Mouse (Mus musculus): ENCODE data around the gene Chmp4b. TPM values are rescaled to one million over a fixed set of nuclear protein-coding genes. Genes with fewer than 3 reads are reported as not detected.

The Chmp4b gene
- polyA plus RNA-seq, 1 experiment from 2014 or later: 16.6 TPM

DNA sequence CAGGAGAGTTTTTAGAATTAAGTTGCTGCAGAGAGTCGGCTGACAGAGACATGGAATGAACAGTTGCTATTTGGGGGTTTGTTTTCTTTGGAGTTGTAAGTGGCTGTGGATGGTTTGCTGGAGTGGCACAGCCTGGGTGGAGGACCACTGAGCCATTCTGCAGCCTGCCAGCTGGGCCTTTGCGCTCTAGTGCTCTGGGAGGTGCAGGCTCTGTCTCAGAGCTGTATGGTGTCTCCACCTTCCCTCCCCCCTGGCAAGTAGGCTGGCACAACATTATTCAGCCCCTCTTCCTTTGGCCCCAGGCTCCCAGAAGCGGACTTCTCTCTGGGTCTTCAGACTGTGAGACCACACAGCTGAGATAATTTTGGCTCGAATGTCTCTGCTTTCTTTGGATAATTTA, 22.5 kb downstream of the Chmp4b start:
- no peaks in the 10 kb centered on the region for H3K27me3 ChIP-seq (ENCODE audit: control insufficient read depth, insufficient read depth, low read length)
- 74% methylated on average over 4 of the region's 4 CpGs for WGBS
- no peaks in the 10 kb centered on the region for H3K9me3 ChIP-seq (ENCODE audit: control insufficient read depth, low read length)
- no peak overlapping the region for H3K4me2 ChIP-seq (ENCODE audit: low read depth, low read length)
- H3K27ac ChIP-seq (ENCODE audit: low read depth, low read length): no peak overlapping the region
- peaks cover 17% of the 10 kb centered on the region for H3K4me1 ChIP-seq (ENCODE audit: control insufficient read depth, insufficient read depth, low read length)
- H3K4me3 ChIP-seq (ENCODE audit: low read depth, low read length): no peak overlapping the region
- no peak overlapping the region for H3K9ac ChIP-seq (replicated peaks; ENCODE audit: low read depth, low read length)
- no peak for ATAC-seq (ENCODE audit: low read depth)
- H3K36me3 ChIP-seq (ENCODE audit: control insufficient read depth, insufficient read depth, low read length): no peaks in the 10 kb centered on the region

DNA sequence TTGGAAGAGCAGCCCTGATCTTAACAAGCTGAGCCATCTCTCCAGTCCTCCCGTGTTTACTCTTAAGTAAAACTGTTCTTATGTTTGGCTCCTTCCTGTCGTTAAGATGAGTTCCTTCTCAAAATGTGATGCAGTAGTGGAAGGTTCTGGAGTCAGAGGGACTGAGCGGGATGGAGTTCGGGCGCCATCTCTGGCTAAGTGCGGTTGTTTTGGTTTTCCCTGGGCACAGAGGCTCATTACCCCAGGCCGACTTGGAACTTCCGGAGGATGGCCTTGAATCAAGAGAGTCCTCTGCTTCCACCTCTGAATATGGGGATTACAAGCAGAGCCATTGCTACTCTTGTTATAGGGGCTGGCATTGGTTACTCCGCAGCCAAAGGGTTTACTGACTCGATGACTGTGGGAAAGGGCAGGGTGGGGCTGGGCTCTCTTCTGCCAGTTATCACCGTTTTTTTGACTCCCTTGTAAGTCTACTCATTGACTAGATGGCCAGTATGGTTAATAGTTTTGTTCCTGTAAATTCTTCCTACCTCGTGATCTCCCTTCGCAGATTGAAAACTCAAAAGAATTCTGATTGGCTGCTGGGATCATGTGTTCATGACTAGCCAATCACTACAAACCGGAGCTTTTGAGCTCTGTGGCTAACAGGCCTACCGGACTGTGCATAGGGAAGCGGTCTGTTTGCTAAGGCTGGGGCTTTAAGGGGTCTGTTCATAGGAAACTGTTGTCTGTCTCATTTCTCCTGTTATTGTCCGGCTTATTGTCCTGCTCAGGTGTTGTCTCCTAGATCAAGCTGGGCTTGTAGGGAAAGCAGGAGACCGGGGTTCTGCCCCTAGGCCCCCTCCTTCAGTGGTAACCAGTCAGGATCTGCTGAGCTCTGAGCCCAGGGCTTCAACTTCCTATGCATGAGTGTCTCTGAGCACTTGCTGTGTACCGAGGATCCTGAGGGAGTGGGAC, 25.4 kb downstream of the Chmp4b start:
- H3K9me3 ChIP-seq (ENCODE audit: control insufficient read depth, low read length): no peaks in the 10 kb centered on the region
- H3K9ac ChIP-seq (replicated peaks; ENCODE audit: low read depth, low read length): peak overlapping the region; percentile 41; the same call in 1 of the 2 replicates
- H3K27ac ChIP-seq (ENCODE audit: low read depth, low read length): peak overlapping the region; percentile 90
- H3K36me3 ChIP-seq (ENCODE audit: control insufficient read depth, insufficient read depth, low read length): no peaks in the 10 kb centered on the region
- peak overlapping the region; percentile 2; the same call in 1 of the 2 replicates for H3K4me3 ChIP-seq (ENCODE audit: low read depth, low read length)
- WGBS: 58% methylated on average over 19 of the region's 19 CpGs
- H3K4me1 ChIP-seq (ENCODE audit: control insufficient read depth, insufficient read depth, low read length): peaks cover 22% of the 10 kb centered on the region
- ATAC-seq (ENCODE audit: low read depth): peak; percentile 82
- no peaks in the 10 kb centered on the region for H3K27me3 ChIP-seq (ENCODE audit: control insufficient read depth, insufficient read depth, low read length)
- peak overlapping the region; percentile 48 for H3K4me2 ChIP-seq (ENCODE audit: low read depth, low read length)

DNA sequence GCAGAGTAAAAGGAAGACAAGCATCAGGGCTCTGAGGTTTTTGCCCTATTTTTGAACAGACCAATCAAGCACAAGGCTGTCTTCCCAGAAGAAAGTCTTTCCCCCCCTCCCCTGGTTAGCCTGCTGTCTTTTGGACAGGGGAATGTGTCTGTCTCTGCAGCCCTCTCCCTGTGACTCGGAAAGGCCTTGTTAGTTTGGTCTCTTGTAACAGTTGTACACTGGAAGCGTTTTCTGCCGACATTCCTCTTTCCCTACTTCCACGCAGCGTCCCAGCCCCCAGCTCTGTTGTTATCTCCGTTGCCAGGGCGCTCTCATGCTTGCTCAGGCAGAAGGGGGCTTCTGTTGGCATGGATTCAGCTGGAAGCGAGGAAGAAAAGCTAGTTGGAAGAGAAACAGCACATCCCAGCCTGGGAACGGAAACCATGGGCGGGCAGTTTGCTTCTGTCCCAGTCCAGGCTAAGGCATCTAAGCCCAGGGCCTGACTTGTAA, 26.2 kb downstream of the Chmp4b start:
- ATAC-seq (ENCODE audit: low read depth): peak; percentile 68
- peak overlapping the region; percentile 90 for H3K27ac ChIP-seq (ENCODE audit: low read depth, low read length)
- H3K36me3 ChIP-seq (ENCODE audit: control insufficient read depth, insufficient read depth, low read length): no peaks in the 10 kb centered on the region
- H3K4me1 ChIP-seq (ENCODE audit: control insufficient read depth, insufficient read depth, low read length): peaks cover 25% of the 10 kb centered on the region
- H3K9me3 ChIP-seq (ENCODE audit: control insufficient read depth, low read length): no peaks in the 10 kb centered on the region
- H3K9ac ChIP-seq (replicated peaks; ENCODE audit: low read depth, low read length): peak overlapping the region; percentile 41; the same call in 1 of the 2 replicates
- H3K4me3 ChIP-seq (ENCODE audit: low read depth, low read length): peak overlapping the region; percentile 2; the same call in 1 of the 2 replicates
- H3K27me3 ChIP-seq (ENCODE audit: control insufficient read depth, insufficient read depth, low read length): no peaks in the 10 kb centered on the region
- H3K4me2 ChIP-seq (ENCODE audit: low read depth, low read length): peak overlapping the region; percentile 48
- WGBS: 4% methylated on average over 10 of the region's 10 CpGs

DNA sequence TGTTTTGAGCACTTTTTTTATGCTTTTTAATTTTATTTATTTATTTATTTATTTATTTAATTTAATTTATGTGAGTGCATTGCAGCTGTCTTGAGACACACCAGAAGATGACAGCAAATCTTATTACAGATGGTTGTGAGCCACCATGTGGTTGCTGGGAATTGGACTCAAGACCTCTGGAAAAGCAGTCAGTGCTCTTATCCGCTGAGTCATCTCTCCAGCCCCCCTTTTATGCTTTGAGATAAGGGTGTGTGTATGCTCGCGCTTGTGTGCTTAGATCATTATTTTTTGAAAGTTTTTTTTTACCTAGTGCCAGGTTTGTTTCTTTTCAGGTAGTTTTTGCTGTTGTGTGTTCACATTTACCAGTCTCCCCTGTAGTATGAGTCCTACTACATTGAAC, 27.5 kb downstream of the Chmp4b start:
- Histone ChIP-seq H3K27ac (ENCODE audit: low read depth, low read length) (no peak overlapping the region), H3K4me1 (ENCODE audit: control insufficient read depth, insufficient read depth, low read length) (peaks cover 34% of the 10 kb centered on the region)
- ATAC-seq (ENCODE audit: low read depth): no peak

DNA sequence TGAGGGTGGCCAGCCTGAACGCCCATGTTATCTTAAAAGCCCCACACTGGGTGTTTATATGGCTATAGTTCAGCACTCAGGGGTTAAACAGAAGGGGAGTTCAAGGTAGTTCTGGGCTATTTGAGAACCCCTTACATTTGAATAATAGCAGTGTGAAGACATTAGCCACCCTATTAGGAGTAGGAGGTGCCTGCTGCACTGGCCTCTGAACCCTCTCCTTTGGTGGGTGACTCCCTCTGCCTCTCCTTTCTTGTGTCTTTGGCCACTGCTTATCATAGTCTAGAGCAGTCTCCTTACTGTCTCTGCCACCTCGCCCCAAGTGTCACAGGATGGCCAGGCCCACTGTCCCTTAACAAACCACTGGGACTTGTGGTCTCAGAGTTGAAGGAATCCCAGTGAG, 28.8 kb downstream of the Chmp4b start:
- peaks cover 43% of the 10 kb centered on the region for H3K4me1 ChIP-seq (ENCODE audit: control insufficient read depth, insufficient read depth, low read length)
- WGBS: 85% methylated on average over 2 of the region's 2 CpGs
- no peak for ATAC-seq (ENCODE audit: low read depth)

More for the DNA sequence above, 27.5 kb downstream of the Chmp4b start:
- no peaks in the 10 kb centered on the region for H3K27me3 ChIP-seq (ENCODE audit: control insufficient read depth, insufficient read depth, low read length)
- 94% methylated on average over 3 of the region's 3 CpGs for WGBS
- H3K9me3 ChIP-seq (ENCODE audit: control insufficient read depth, low read length): no peaks in the 10 kb centered on the region
- H3K9ac ChIP-seq (replicated peaks; ENCODE audit: low read depth, low read length): no peak overlapping the region
- H3K4me3 ChIP-seq (ENCODE audit: low read depth, low read length): no peak overlapping the region
- no peak overlapping the region for H3K4me2 ChIP-seq (ENCODE audit: low read depth, low read length)
- H3K36me3 ChIP-seq (ENCODE audit: control insufficient read depth, insufficient read depth, low read length): no peaks in the 10 kb centered on the region

DNA sequence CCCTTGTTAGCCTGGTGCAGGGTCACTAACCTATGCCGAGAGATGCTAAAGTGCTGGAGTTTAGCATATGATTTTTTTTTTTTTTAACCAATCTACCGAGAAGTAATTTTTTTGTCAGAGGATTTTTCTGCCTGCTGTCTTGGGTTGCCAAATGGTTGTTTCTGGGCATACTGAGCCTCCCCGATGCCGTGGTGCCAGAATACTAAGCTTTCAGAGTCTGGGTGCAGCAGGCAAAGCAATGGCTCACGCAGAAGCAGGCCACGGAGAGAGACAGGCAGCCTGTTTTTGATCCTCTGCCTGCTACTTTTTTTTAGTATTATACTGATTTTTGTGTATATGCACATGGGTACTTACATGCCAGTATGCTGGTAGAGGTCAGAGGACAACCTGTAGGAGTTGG, 29.4 kb downstream of the Chmp4b start:
- WGBS: 90% methylated on average over 6 of the region's 6 CpGs
- no peaks in the 10 kb centered on the region for H3K27me3 ChIP-seq (ENCODE audit: control insufficient read depth, insufficient read depth, low read length)
- H3K9ac ChIP-seq (replicated peaks; ENCODE audit: low read depth, low read length): no peak overlapping the region
- H3K4me3 ChIP-seq (ENCODE audit: low read depth, low read length): no peak overlapping the region
- peaks cover 48% of the 10 kb centered on the region for H3K4me1 ChIP-seq (ENCODE audit: control insufficient read depth, insufficient read depth, low read length)
- no peaks in the 10 kb centered on the region for H3K36me3 ChIP-seq (ENCODE audit: control insufficient read depth, insufficient read depth, low read length)
- no peak overlapping the region for H3K27ac ChIP-seq (ENCODE audit: low read depth, low read length)
- H3K9me3 ChIP-seq (ENCODE audit: control insufficient read depth, low read length): no peaks in the 10 kb centered on the region
- no peak for ATAC-seq (ENCODE audit: low read depth)
- no peak overlapping the region for H3K4me2 ChIP-seq (ENCODE audit: low read depth, low read length)

More for the DNA sequence above, 28.8 kb downstream of the Chmp4b start:
- Histone ChIP-seq H3K4me3 (ENCODE audit: low read depth, low read length) (no peak overlapping the region), H3K9me3 (ENCODE audit: control insufficient read depth, low read length) (no peaks in the 10 kb centered on the region), H3K27me3 (ENCODE audit: control insufficient read depth, insufficient read depth, low read length) (no peaks in the 10 kb centered on the region), H3K27ac (ENCODE audit: low read depth, low read length) (no peak overlapping the region), H3K4me2 (ENCODE audit: low read depth, low read length) (no peak overlapping the region), H3K9ac (replicated peaks; ENCODE audit: low read depth, low read length) (no peak overlapping the region), H3K36me3 (ENCODE audit: control insufficient read depth, insufficient read depth, low read length) (no peaks in the 10 kb centered on the region)

DNA sequence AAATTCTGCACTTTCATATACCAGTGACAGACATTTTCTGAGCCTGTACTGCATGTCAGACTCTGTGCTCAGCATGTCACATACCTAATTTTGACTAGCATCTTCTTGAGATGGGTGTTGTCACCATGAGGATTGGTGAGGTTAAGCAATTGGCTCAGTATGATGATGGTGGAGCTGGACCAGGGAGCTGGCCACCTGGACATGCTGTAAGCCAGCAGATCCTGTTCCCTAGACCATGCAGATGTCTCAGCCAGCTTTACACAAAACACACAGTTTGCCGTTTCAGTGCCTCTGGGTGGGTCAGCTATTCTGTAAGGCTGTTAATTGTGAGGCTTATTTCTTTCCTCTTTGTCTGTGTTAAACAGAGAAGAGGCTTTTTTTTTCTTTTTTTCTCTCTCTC, 31.2 kb downstream of the Chmp4b start:
- no peak overlapping the region for H3K4me2 ChIP-seq (ENCODE audit: low read depth, low read length)
- 0 out of 2 replicates have a peak overlapping the region, but pooled peaks have one; percentile 29 for H3K9ac ChIP-seq (replicated peaks; ENCODE audit: low read depth, low read length)
- H3K4me3 ChIP-seq (ENCODE audit: low read depth, low read length): no peak overlapping the region
- H3K27ac ChIP-seq (ENCODE audit: low read depth, low read length): peak overlapping the region; percentile 17; the same call in 1 of the 2 replicates
- H3K36me3 ChIP-seq (ENCODE audit: control insufficient read depth, insufficient read depth, low read length): no peaks in the 10 kb centered on the region
- peaks cover 35% of the 10 kb centered on the region for H3K4me1 ChIP-seq (ENCODE audit: control insufficient read depth, insufficient read depth, low read length)
- H3K27me3 ChIP-seq (ENCODE audit: control insufficient read depth, insufficient read depth, low read length): no peaks in the 10 kb centered on the region
- no peaks in the 10 kb centered on the region for H3K9me3 ChIP-seq (ENCODE audit: control insufficient read depth, low read length)
- WGBS: 16% methylated on average over 1 of the region's 1 CpGs
- ATAC-seq (ENCODE audit: low read depth): no peak

DNA sequence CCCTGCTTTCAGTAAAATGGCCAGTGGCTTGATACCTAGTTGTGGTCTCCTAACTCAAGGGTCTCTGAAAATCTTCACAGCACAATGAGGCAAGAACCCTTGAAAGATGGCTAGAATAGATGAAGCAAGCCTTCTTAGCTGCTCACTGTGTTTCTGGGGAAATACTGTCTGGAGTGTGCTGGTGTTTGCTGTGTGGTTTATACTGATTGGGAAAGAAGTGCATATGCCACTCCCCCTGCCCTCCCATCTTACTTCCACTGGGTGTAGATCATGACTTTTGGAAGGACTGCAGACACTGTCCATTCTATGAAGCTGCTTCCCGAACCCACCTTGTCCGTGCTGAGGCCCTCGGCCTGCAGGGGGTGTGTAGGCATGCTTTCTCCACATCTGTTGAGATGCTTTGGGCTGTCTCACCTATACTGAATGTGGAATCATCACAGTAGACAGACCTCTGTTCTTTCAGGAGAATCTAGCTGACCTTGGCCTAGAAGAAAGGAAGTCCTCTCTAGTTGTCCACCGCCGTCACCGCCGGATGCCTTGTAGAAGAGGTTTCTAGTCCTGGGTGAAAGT, 33.5 kb downstream of the Chmp4b start:
- Histone ChIP-seq H3K36me3 (ENCODE audit: control insufficient read depth, insufficient read depth, low read length) (no peaks in the 10 kb centered on the region), H3K9me3 (ENCODE audit: control insufficient read depth, low read length) (no peaks in the 10 kb centered on the region), H3K4me2 (ENCODE audit: low read depth, low read length) (no peak overlapping the region), H3K4me1 (ENCODE audit: control insufficient read depth, insufficient read depth, low read length) (peaks cover 33% of the 10 kb centered on the region), H3K27me3 (ENCODE audit: control insufficient read depth, insufficient read depth, low read length) (no peaks in the 10 kb centered on the region), H3K9ac (replicated peaks; ENCODE audit: low read depth, low read length) (no peak overlapping the region), H3K27ac (ENCODE audit: low read depth, low read length) (0 out of 2 replicates have a peak overlapping the region, but pooled peaks have one; percentile 16), H3K4me3 (ENCODE audit: low read depth, low read length) (no peak overlapping the region)
- no peak for ATAC-seq (ENCODE audit: low read depth)
- WGBS: 87% methylated on average over 7 of the region's 7 CpGs

DNA sequence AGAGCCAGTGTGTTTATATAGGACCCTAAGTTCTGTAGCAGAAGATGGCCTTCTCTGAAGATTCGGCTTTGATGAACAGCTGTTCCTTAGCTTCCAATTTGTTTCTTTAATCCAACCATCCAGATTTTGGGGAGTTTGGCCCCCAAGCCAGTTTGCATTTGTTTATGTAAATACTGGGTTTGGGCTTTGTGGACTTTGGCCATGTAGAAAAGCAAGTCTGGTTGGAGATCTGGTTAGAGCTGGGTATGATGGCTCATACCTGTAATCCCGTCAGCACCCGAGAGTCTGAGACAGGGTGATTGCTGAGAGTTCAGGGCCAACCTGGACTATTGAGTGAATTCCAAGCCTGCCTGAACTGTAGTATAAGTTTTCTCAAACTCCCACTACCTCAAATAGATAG, 34.3 kb downstream of the Chmp4b start:
- Histone ChIP-seq H3K9me3 (ENCODE audit: control insufficient read depth, low read length) (no peaks in the 10 kb centered on the region), H3K27ac (ENCODE audit: low read depth, low read length) (no peak overlapping the region), H3K27me3 (ENCODE audit: control insufficient read depth, insufficient read depth, low read length) (no peaks in the 10 kb centered on the region), H3K9ac (replicated peaks; ENCODE audit: low read depth, low read length) (no peak overlapping the region), H3K4me3 (ENCODE audit: low read depth, low read length) (no peak overlapping the region), H3K36me3 (ENCODE audit: control insufficient read depth, insufficient read depth, low read length) (no peaks in the 10 kb centered on the region), H3K4me1 (ENCODE audit: control insufficient read depth, insufficient read depth, low read length) (peaks cover 30% of the 10 kb centered on the region), H3K4me2 (ENCODE audit: low read depth, low read length) (no peak overlapping the region)
- ATAC-seq (ENCODE audit: low read depth): no peak
- WGBS: 96% methylated on average over 3 of the region's 3 CpGs
